Mouse (Mus musculus) CH12.LX (cell line): Measurements from ENCODE around the gene Gm6309.

Experiments used
- E2F4 ChIP-seq: IDR thresholded peaks from 2 replicates; pipeline ENCODE4 v1.6.1; 2011; ENCODE audit warnings: low read depth, low read length, improper control_type of control experiment; ENCODE audit not compliant: insufficient replicate concordance
- POLR2A ChIP-seq: IDR thresholded peaks from 2 replicates; pipeline ENCODE4 v1.6.1; 2011; ENCODE audit warnings: low read depth, mild to moderate bottlenecking, improper control_type of control experiment, low read length
- USF1 ChIP-seq: IDR thresholded peaks from 2 replicates; pipeline ENCODE4 v1.6.1; 2014; ENCODE audit warnings: low read depth, mild to moderate bottlenecking, inconsistent platforms, low read length, improper control_type of control experiment

DNA sequence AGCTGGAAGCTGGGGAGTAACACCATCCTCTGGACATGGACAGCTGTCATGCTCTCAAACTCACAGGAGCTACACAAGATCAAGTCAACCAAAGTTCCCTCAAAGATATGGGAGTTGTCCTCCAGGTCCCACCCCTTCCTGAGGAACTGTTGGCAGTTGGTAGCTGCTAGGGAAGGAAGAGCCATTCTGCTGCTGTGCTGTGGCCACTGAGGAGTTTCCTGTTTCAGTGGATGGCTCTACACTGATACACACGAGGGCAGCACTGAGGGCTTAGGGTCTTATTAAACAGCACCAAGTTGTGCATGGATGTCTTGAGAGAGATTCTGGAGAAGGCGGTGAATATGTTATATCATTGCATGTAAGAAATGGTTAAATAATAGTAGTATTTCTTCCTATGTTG lies 29.0 kb upstream of the Gm6309 start:
- no peak for TF ChIP-seq E2F4
- no peak for TF ChIP-seq POLR2A
- TF ChIP-seq USF1: no peak
